Mouse (Mus musculus) stomach, adult 2 months (tissue): Measurements from ENCODE around the gene Slc35e2. TPM values are rescaled to one million over a fixed set of nuclear protein-coding genes. Genes with fewer than 3 reads are reported as not detected.

ENCODE experiments used
- polyA plus RNA-seq: library from polyadenylated mRNA; depleted of rRNA; stranded (reverse); fragments of >200 nt; gene quantifications from 2 replicates; pipeline ENCODE4 v1.2.3, GENCODE M21; 2012; rRNA removed

Slc35e2 gene
- polyA plus RNA-seq: 1.7 and 3.1 TPM in 2 replicates

GRCm38 (mm10) chr4:155601091-155601996 is at the start of gene Slc35e2:
Gene Slc35e2 (plus strand): TSS chr4:155601416.

DNA sequence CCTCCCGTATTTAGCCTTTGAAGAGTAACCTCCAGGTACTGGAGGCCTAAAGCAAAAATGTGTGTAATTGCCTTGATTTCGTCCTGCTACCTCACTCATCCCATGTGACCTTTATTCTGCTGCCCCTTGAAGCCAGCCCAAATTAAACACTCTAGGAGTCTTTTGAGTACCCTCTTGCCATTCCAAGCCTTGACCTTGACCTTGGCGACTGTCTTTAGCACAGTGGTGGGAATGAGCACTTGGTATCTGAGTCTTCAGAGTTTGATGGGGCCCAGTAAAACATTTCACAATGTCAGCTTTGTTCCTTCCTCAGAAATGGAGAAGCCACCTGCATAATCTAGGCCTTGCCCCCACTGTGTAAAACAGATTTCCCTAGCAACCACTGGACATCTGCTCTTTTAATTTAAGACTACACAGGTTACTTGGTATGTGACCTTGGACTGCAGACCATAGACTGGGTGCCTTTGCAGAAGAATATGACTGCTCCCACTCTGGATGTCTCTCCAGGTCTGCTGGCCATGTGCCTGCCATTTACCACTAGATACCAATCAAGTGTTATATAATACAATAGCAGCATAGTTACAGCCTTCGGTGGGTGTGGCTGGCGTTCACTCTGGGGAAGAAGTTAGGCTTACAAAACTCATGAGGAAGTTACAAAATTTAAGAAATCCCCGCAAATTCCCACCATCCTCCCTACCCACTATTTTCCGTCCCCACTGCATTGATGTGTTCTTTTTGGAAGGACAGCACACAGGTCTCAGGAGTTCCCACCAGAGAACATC is 39.4 kb upstream of the Slc35e2 start, which contains the start of gene Nadk:
Gene Nadk (plus strand): TSS at position 718 of the 782 bp plus-strand sequence.

GRCm38 (mm10) chr4:155624338-155625291 is 23.4 kb downstream of the Slc35e2 start, which contains the start of gene Cdk11b:
Gene Cdk11b (plus strand): TSS chr4:155624854.

DNA sequence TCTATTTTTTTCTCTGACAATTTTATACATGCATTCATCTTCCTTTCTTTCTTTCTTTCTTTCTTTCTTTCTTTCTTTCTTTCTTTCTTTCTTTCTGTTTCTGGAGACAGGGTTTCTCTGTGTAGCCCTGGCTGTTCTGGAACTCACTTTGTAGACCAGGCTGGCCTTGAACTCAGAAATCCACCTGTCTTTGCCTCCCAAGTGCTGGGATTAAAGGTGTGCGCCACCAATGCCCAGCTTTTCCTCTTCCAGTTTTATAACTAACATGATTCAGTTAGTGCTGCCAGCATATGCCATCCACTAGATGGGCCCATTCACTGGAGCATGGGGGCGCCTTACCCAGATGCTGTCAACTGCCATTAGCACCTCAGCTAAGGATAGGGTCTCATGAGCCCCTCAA is 44.1 kb downstream of the Slc35e2 start, which contains the start of gene Gm10563:
Gene Gm10563 (minus strand): TSS at position 101 of the 400 bp plus-strand sequence.

DNA sequence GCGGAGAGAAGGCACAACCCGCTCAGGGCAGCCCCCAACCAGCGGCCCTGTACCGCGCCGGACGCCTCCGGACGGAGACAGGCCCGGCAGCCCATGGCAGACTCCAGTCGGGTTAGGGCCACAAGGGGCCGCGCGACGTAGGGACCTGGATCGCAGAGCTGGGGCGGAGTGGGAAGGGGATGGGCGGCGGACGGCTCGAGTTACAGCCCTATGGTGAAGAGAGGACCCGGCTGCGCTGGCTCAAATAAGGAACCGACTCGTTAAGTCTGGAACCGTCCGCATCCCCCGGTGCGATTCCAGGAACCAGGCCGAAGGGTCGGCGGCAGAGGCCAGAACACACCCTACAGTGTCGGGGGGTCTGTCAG is 51.9 kb downstream of the Slc35e2 start, which contains the start of gene Mmp23:
Gene Mmp23 (minus strand): TSS at position 299 of the 365 bp plus-strand sequence.

GRCm38 (mm10) chr4:155668689-155669597 is 67.7 kb downstream of the Slc35e2 start, which contains the start of gene Mib2:
Gene Mib2 (minus strand): TSS chr4:155669198.

Other genes with a start within 250 kb of the Slc35e2 start
- 11.9 and 16.3 TPM in 2 replicates for gene Prkcz, start 240.1 kb upstream of the Slc35e2 start, polyA plus RNA-seq
- 0.05 and 0.13 TPM in 2 replicates for gene Gabrd, start 203.3 kb upstream of the Slc35e2 start, polyA plus RNA-seq
- 0.13 and 0.15 TPM in 2 replicates for gene Cfap74, start 192.2 kb upstream of the Slc35e2 start, polyA plus RNA-seq
- gene Tmem52, start 132.3 kb upstream of the Slc35e2 start, polyA plus RNA-seq: 3.5 and 4.1 TPM in 2 replicates
- 252 and 264 TPM in 2 replicates for gene Gnb1, start 110.1 kb upstream of the Slc35e2 start, polyA plus RNA-seq
- gene Nadk, start 39.0 kb upstream of the Slc35e2 start, polyA plus RNA-seq: 85.3 and 86.3 TPM in 2 replicates
- 9.0 and 10.2 TPM in 2 replicates for gene Cdk11b, start 23.4 kb downstream of the Slc35e2 start, polyA plus RNA-seq
- gene Gm10563, start 44.0 kb downstream of the Slc35e2 start, polyA plus RNA-seq: not detected in 2 replicates
- gene Mmp23, start 52.0 kb downstream of the Slc35e2 start, polyA plus RNA-seq: 18.8 and 26.7 TPM in 2 replicates
- gene Mib2, start 67.8 kb downstream of the Slc35e2 start, polyA plus RNA-seq: 42.5 and 44.6 TPM in 2 replicates
- gene Fndc10, start 92.9 kb downstream of the Slc35e2 start, polyA plus RNA-seq: 16.5 and 25.8 TPM in 2 replicates
- 62.7 and 102 TPM in 2 replicates for gene Ssu72, start 103.4 kb downstream of the Slc35e2 start, polyA plus RNA-seq
- 0.37 and 1.4 TPM in 2 replicates for gene Tmem240, start 133.4 kb downstream of the Slc35e2 start, polyA plus RNA-seq
- 57.0 and 97.8 TPM in 2 replicates for gene Atad3a, start 159.7 kb downstream of the Slc35e2 start, polyA plus RNA-seq
- gene Vwa1, start 173.3 kb downstream of the Slc35e2 start, polyA plus RNA-seq: 11.4 and 13.1 TPM in 2 replicates
- gene Tmem88b, start 184.5 kb downstream of the Slc35e2 start, polyA plus RNA-seq: 0.18 and 0.28 TPM in 2 replicates
- gene Ankrd65, start 189.0 kb downstream of the Slc35e2 start, polyA plus RNA-seq: 0.09 TPM in 1 of 2 replicates, not detected in the other
- 18.2 and 33.5 TPM in 2 replicates for gene Mrpl20, start 201.5 kb downstream of the Slc35e2 start, polyA plus RNA-seq
- gene Ccnl2, start 211.1 kb downstream of the Slc35e2 start, polyA plus RNA-seq: 18.2 and 22.6 TPM in 2 replicates
- 106 and 164 TPM in 2 replicates for gene Aurkaip1, start 229.9 kb downstream of the Slc35e2 start, polyA plus RNA-seq
- 106 and 126 TPM in 2 replicates for gene Mxra8, start 238.3 kb downstream of the Slc35e2 start, polyA plus RNA-seq
- gene Dvl1, start 246.0 kb downstream of the Slc35e2 start, polyA plus RNA-seq: 102 and 114 TPM in 2 replicates